Mouse (Mus musculus) ES-Bruce4 (cell line): ENCODE data around the gene Agrn. TPM values are rescaled to one million over a fixed set of nuclear protein-coding genes. Genes with fewer than 3 reads are reported as not detected.

Source experiments
- H3K27ac ChIP-seq: 2 replicates; pipeline ENCODE4 v1.5.1; 2012; ENCODE audit warnings: low read length, inconsistent platforms; ENCODE audit not compliant: insufficient read depth
- H3K27me3 ChIP-seq: 2 replicates; pipeline ENCODE4 v1.6.1; 2012; ENCODE audit warnings: mild to moderate bottlenecking, low read length, inconsistent platforms; ENCODE audit not compliant: control insufficient read depth, poor library complexity, insufficient read depth, severe bottlenecking
- H3K36me3 ChIP-seq: 2 replicates; pipeline ENCODE4 v1.6.1; 2012; ENCODE audit warnings: inconsistent platforms, mild to moderate bottlenecking, low read length, moderate library complexity; ENCODE audit not compliant: control insufficient read depth, poor library complexity, insufficient read depth, severe bottlenecking
- H3K4me1 ChIP-seq: one replicate; pipeline ENCODE4 v1.8.1; 2011; ENCODE audit warnings: low read length; ENCODE audit not compliant: control insufficient read depth, insufficient read depth
- H3K4me3 ChIP-seq: 2 replicates; pipeline ENCODE4 v1.5.1; 2011; ENCODE audit warnings: low read depth, mild to moderate bottlenecking, low read length
- H3K9ac ChIP-seq: 2 replicates; pipeline ENCODE4 v1.6.1; 2012; ENCODE audit warnings: low read depth, mild to moderate bottlenecking, inconsistent platforms; ENCODE audit not compliant: poor library complexity, severe bottlenecking
- H3K9me3 ChIP-seq: replicated peaks from 2 replicates; pipeline ENCODE4 v1.6.1; 2012; ENCODE audit warnings: mild to moderate bottlenecking, low read length, inconsistent platforms; ENCODE audit not compliant: control insufficient read depth, poor library complexity, insufficient read depth, severe bottlenecking
- CTCF ChIP-seq: IDR thresholded peaks from one replicate; pipeline ENCODE4 v1.8.1; 2011; ENCODE audit warnings: low read depth, low read length
- EP300 ChIP-seq: IDR thresholded peaks from 2 replicates; pipeline ENCODE4 v1.6.1; 2011; ENCODE audit warnings: low read depth, low read length; ENCODE audit not compliant: insufficient read depth
- POLR2A ChIP-seq: IDR thresholded peaks from one replicate; pipeline ENCODE4 v1.8.1; 2011; ENCODE audit warnings: low read length; ENCODE audit not compliant: insufficient read depth
- polyA plus RNA-seq: library from polyadenylated mRNA; stranded (reverse); fragments of >200 nt; gene quantifications from 2 replicates; pipeline ENCODE4 v1.2.4, GENCODE M21; 2011; ENCODE audit warnings: low read depth; ENCODE audit not compliant: missing spikeins, insufficient read depth, insufficient read length

Agrn gene
- polyA plus RNA-seq, 1 experiment, result 156 TPM

GRCm38 (mm10) chr4:156124077-156124476 is 73.2 kb downstream of the Agrn start:
- Histone ChIP-seq H3K4me3 (no peak overlapping the region), H3K27me3 (no peaks in the 10 kb centered on the region), H3K36me3 (peaks cover 57% of the 10 kb centered on the region), H3K9ac (no peak overlapping the region), H3K4me1 (no peaks in the 10 kb centered on the region), H3K9me3 (peaks cover 25% of the 10 kb centered on the region), H3K27ac (no peak overlapping the region)
- TF ChIP-seq POLR2A (no peak), CTCF (no peak), EP300 (no peak)

Other genes with a start within 250 kb of the Agrn start
- gene C1qtnf12, start 235.2 kb downstream of the Agrn start, polyA plus RNA-seq, result 18.8 and 19.1 TPM in 2 replicates
- gene B3galt6, start 204.8 kb downstream of the Agrn start, polyA plus RNA-seq, result 2.5 and 2.6 TPM in 2 replicates
- gene Sdf4, start 204.6 kb downstream of the Agrn start, polyA plus RNA-seq, result 82.8 and 88.9 TPM in 2 replicates
- gene Tnfrsf4, start 183.6 kb downstream of the Agrn start, polyA plus RNA-seq, result 2.4 and 2.9 TPM in 2 replicates
- not detected in 2 replicates for gene Tnfrsf18, start 171.3 kb downstream of the Agrn start, polyA plus RNA-seq
- gene Ttll10, start 138.1 kb downstream of the Agrn start, polyA plus RNA-seq, result 2.5 and 3.3 TPM in 2 replicates
- gene 9430015G10Rik, start 87.5 kb downstream of the Agrn start, polyA plus RNA-seq, result 39.7 and 47.7 TPM in 2 replicates
- gene Rnf223, start 67.0 kb downstream of the Agrn start, polyA plus RNA-seq, result 0.27 TPM in 1 of 2 replicates, not detected in the other
- 8.4 and 10.7 TPM in 2 replicates for gene Isg15, start 3.3 kb upstream of the Agrn start, polyA plus RNA-seq
- gene AW011738, start 5.8 kb upstream of the Agrn start, polyA plus RNA-seq, result 0.54 and 0.59 TPM in 2 replicates
- not detected in 2 replicates for gene Perm1, start 18.4 kb upstream of the Agrn start, polyA plus RNA-seq
- 19.1 and 21.2 TPM in 2 replicates for gene Plekhn1, start 37.4 kb upstream of the Agrn start, polyA plus RNA-seq
- 138 and 149 TPM in 2 replicates for gene Noc2l, start 38.5 kb upstream of the Agrn start, polyA plus RNA-seq
- gene Samd11, start 58.2 kb upstream of the Agrn start, polyA plus RNA-seq, result not detected in 2 replicates
- gene Vmn2r-ps159, start 133.6 kb upstream of the Agrn start, polyA plus RNA-seq, result not detected in 2 replicates